Mouse (Mus musculus): Measurements from ENCODE around the gene Ank3.
A peak's percentile ranks its signal among the peaks of the same experiment; 100 is the strongest.

The Ank3 gene

GRCm38 (mm10) chr10:69385136-69385535, 13.4 kb upstream of the Ank3 start:
- H3K4me3 ChIP-seq (replicated peaks; ENCODE audit: low read length), result no peak overlapping the region
- H3K9me3 ChIP-seq (ENCODE audit: low read length), result no peaks in the 10 kb centered on the region
- H3K27me3 ChIP-seq (ENCODE audit: insufficient read depth, low read length), result no peaks in the 10 kb centered on the region
- no peaks in the 10 kb centered on the region for H3K36me3 ChIP-seq (ENCODE audit: insufficient read depth, low read length)
- peaks cover 34% of the 10 kb centered on the region for H3K4me1 ChIP-seq (replicated peaks; ENCODE audit: low read depth, low read length)
- TF ChIP-seq POU5F1 (IDR thresholded peaks at IDR 0.05; ENCODE audit: borderline replicate concordance, low read length), result no peak
- no peak for TF ChIP-seq CTCF (conservative IDR thresholded peaks at IDR 0.05; ENCODE audit: low read length)
- TF ChIP-seq NANOG (IDR thresholded peaks at IDR 0.05; ENCODE audit: borderline replicate concordance, low read length), result no peak

GRCm38 (mm10) chr10:69386767-69387166, 11.8 kb upstream of the Ank3 start:
- Histone ChIP-seq H3K4me1 (replicated peaks; ENCODE audit: low read depth, low read length) (peaks cover 38% of the 10 kb centered on the region), H3K27me3 (ENCODE audit: insufficient read depth, low read length) (no peaks in the 10 kb centered on the region), H3K4me3 (replicated peaks; ENCODE audit: low read length) (no peak overlapping the region), H3K36me3 (ENCODE audit: insufficient read depth, low read length) (no peaks in the 10 kb centered on the region), H3K9me3 (ENCODE audit: low read length) (no peaks in the 10 kb centered on the region)
- TF ChIP-seq NANOG (IDR thresholded peaks at IDR 0.05; ENCODE audit: borderline replicate concordance, low read length), result no peak

- TF ChIP-seq POU5F1 (IDR thresholded peaks at IDR 0.05; ENCODE audit: borderline replicate concordance, low read length) (no peak), CTCF (conservative IDR thresholded peaks at IDR 0.05; ENCODE audit: low read length) (no peak), NANOG (IDR thresholded peaks at IDR 0.05; ENCODE audit: borderline replicate concordance, low read length) (no peak)
- Histone ChIP-seq H3K4me1 (replicated peaks; ENCODE audit: low read depth, low read length) (peaks cover 25% of the 10 kb centered on the region), H3K36me3 (ENCODE audit: insufficient read depth, low read length) (no peaks in the 10 kb centered on the region), H3K27me3 (ENCODE audit: insufficient read depth, low read length) (peaks cover 5% of the 10 kb centered on the region; the same call in 1 of the 2 replicates), H3K9me3 (ENCODE audit: low read length) (no peaks in the 10 kb centered on the region), H3K4me3 (replicated peaks; ENCODE audit: low read length) (no peak overlapping the region)
Measured at GRCm38 (mm10) chr10:69389511-69389910, 9.1 kb upstream of the Ank3 start.

GRCm38 (mm10) chr10:69398197-69398762, 293 bp upstream of the Ank3 start:
- peaks cover 20% of the 10 kb centered on the region for H3K4me1 ChIP-seq (replicated peaks; ENCODE audit: low read depth, low read length)
- H3K27me3 ChIP-seq (ENCODE audit: insufficient read depth, low read length), result peaks cover 72% of the 10 kb centered on the region
- TF ChIP-seq POU5F1 (IDR thresholded peaks at IDR 0.05; ENCODE audit: borderline replicate concordance, low read length) (no peak), CTCF (conservative IDR thresholded peaks at IDR 0.05; ENCODE audit: low read length) (no peak), NANOG (IDR thresholded peaks at IDR 0.05; ENCODE audit: borderline replicate concordance, low read length) (no peak)
- peak overlapping the region; percentile 91 for H3K4me3 ChIP-seq (replicated peaks; ENCODE audit: low read length)
- no peaks in the 10 kb centered on the region for H3K9me3 ChIP-seq (ENCODE audit: low read length)
- H3K36me3 ChIP-seq (ENCODE audit: insufficient read depth, low read length), result no peaks in the 10 kb centered on the region

GRCm38 (mm10) chr10:69399814-69400385, 1.3 kb downstream of the Ank3 start:
- TF ChIP-seq CTCF (conservative IDR thresholded peaks at IDR 0.05; ENCODE audit: low read length), result no peak
- TF ChIP-seq NANOG (IDR thresholded peaks at IDR 0.05; ENCODE audit: borderline replicate concordance, low read length), result no peak
- no peak for TF ChIP-seq POU5F1 (IDR thresholded peaks at IDR 0.05; ENCODE audit: borderline replicate concordance, low read length)
- H3K27me3 ChIP-seq (ENCODE audit: insufficient read depth, low read length), result peaks cover 63% of the 10 kb centered on the region

GRCm38 (mm10) chr10:69405431-69405830, 6.9 kb downstream of the Ank3 start:
- H3K4me3 ChIP-seq (replicated peaks; ENCODE audit: low read length), result no peak overlapping the region
- TF ChIP-seq POU5F1 (IDR thresholded peaks at IDR 0.05; ENCODE audit: borderline replicate concordance, low read length) (no peak), CTCF (conservative IDR thresholded peaks at IDR 0.05; ENCODE audit: low read length) (no peak), NANOG (IDR thresholded peaks at IDR 0.05; ENCODE audit: borderline replicate concordance, low read length) (no peak)
- no peaks in the 10 kb centered on the region for H3K36me3 ChIP-seq (ENCODE audit: insufficient read depth, low read length)
- H3K4me1 ChIP-seq (replicated peaks; ENCODE audit: low read depth, low read length), result peaks cover 15% of the 10 kb centered on the region
- peaks cover 27% of the 10 kb centered on the region for H3K27me3 ChIP-seq (ENCODE audit: insufficient read depth, low read length)
- no peaks in the 10 kb centered on the region for H3K9me3 ChIP-seq (ENCODE audit: low read length)

More at GRCm38 (mm10) chr10:69399814-69400385, 1.3 kb downstream of the Ank3 start:
- no peaks in the 10 kb centered on the region for H3K36me3 ChIP-seq (ENCODE audit: insufficient read depth, low read length)
- H3K4me1 ChIP-seq (replicated peaks; ENCODE audit: low read depth, low read length), result peaks cover 20% of the 10 kb centered on the region
- no peak overlapping the region for H3K4me3 ChIP-seq (replicated peaks; ENCODE audit: low read length)
- no peaks in the 10 kb centered on the region for H3K9me3 ChIP-seq (ENCODE audit: low read length)

- Histone ChIP-seq H3K4me1 (replicated peaks; ENCODE audit: low read depth, low read length) (peaks cover 9% of the 10 kb centered on the region; the same call in 1 of the 2 replicates), H3K36me3 (ENCODE audit: insufficient read depth, low read length) (no peaks in the 10 kb centered on the region), H3K4me3 (replicated peaks; ENCODE audit: low read length) (no peak overlapping the region), H3K9me3 (ENCODE audit: low read length) (no peaks in the 10 kb centered on the region), H3K27me3 (ENCODE audit: insufficient read depth, low read length) (no peaks in the 10 kb centered on the region)
- no peak for TF ChIP-seq NANOG (IDR thresholded peaks at IDR 0.05; ENCODE audit: borderline replicate concordance, low read length)
- no peak for TF ChIP-seq CTCF (conservative IDR thresholded peaks at IDR 0.05; ENCODE audit: low read length)
- TF ChIP-seq POU5F1 (IDR thresholded peaks at IDR 0.05; ENCODE audit: borderline replicate concordance, low read length), result no peak
Measured at GRCm38 (mm10) chr10:69414888-69415287, 16.3 kb downstream of the Ank3 start.

GRCm38 (mm10) chr10:69418716-69419115, 20.1 kb downstream of the Ank3 start:
- Histone ChIP-seq H3K4me3 (replicated peaks; ENCODE audit: low read length) (no peak overlapping the region), H3K4me1 (replicated peaks; ENCODE audit: low read depth, low read length) (no peaks in the 10 kb centered on the region), H3K27me3 (ENCODE audit: insufficient read depth, low read length) (no peaks in the 10 kb centered on the region), H3K9me3 (ENCODE audit: low read length) (no peaks in the 10 kb centered on the region), H3K36me3 (ENCODE audit: insufficient read depth, low read length) (no peaks in the 10 kb centered on the region)
- no peak for TF ChIP-seq CTCF (conservative IDR thresholded peaks at IDR 0.05; ENCODE audit: low read length)
- no peak for TF ChIP-seq POU5F1 (IDR thresholded peaks at IDR 0.05; ENCODE audit: borderline replicate concordance, low read length)

- Histone ChIP-seq H3K36me3 (ENCODE audit: insufficient read depth, low read length) (no peaks in the 10 kb centered on the region), H3K4me3 (replicated peaks; ENCODE audit: low read length) (no peak overlapping the region), H3K4me1 (replicated peaks; ENCODE audit: low read depth, low read length) (no peaks in the 10 kb centered on the region), H3K27me3 (ENCODE audit: insufficient read depth, low read length) (no peaks in the 10 kb centered on the region), H3K9me3 (ENCODE audit: low read length) (peaks cover 5% of the 10 kb centered on the region; the same call in 1 of the 2 replicates)
- TF ChIP-seq NANOG (IDR thresholded peaks at IDR 0.05; ENCODE audit: borderline replicate concordance, low read length), result no peak
Measured at GRCm38 (mm10) chr10:69420306-69420705, 21.7 kb downstream of the Ank3 start.

Data from E14TG2a.4 (cell line).